Mouse (Mus musculus) lung, adult 2 months (tissue): ENCODE measurements around the gene Cdc42se2.

Experiments
- CTCF ChIP-seq: fragments of 200-500 bp; IDR thresholded peaks from 2 replicates; pipeline ENCODE4 v1.5.1; 2011; ENCODE audit warnings: mild to moderate bottlenecking, low read length, control low read depth; ENCODE audit not compliant: insufficient read depth
- POLR2A ChIP-seq: fragments of 200-500 bp; IDR thresholded peaks from 2 replicates; pipeline ENCODE4 v1.6.1; 2011; ENCODE audit warnings: low read depth, mild to moderate bottlenecking, control low read depth, low read length, borderline replicate concordance; ENCODE audit errors: extremely low read depth

GRCm38 (mm10) chr11:54796551-54796950, 9.1 kb upstream of the Cdc42se2 start:
- TF ChIP-seq POLR2A (no peak), CTCF (no peak)
